Mouse (Mus musculus): Measurements from ENCODE around the gene L1td1.
"Not testable (repeated sequence)": the region's sequence is repeated elsewhere in the genome, so short reads cannot be mapped to it uniquely, and the experiment has no call there.

The L1td1 gene

GRCm38 (mm10) chr4:98726590-98727237 lies at the start of gene L1td1:
Gene L1td1, plus strand, starts transcription at chr4:98726734.
- no peak for DNase-seq (ENCODE audit: low spot score in 2 of 2)

GRCm38 (mm10) chr4:98677506-98677905 lies 49.0 kb upstream of the L1td1 start:
- no peak for DNase-seq (ENCODE audit: low spot score in 2 of 2)

- DNase-seq (ENCODE audit: low spot score in 2 of 2), result no peak
These were observed 39.8 kb upstream of the L1td1 start for GRCm38 (mm10) chr4:98686678-98687267.

GRCm38 (mm10) chr4:98688116-98688515 lies 38.4 kb upstream of the L1td1 start:
- DNase-seq (ENCODE audit: low spot score in 2 of 2), result no peak

- DNase-seq (ENCODE audit: low spot score in 2 of 2), result no peak
These were observed 38.0 kb upstream of the L1td1 start for GRCm38 (mm10) chr4:98688520-98688919.

- no peak for DNase-seq (ENCODE audit: low spot score in 2 of 2)
These were observed 36.5 kb upstream of the L1td1 start for GRCm38 (mm10) chr4:98689988-98690387.

- DNase-seq (ENCODE audit: low spot score in 2 of 2), result no peak
These were observed 32.9 kb upstream of the L1td1 start for GRCm38 (mm10) chr4:98693465-98694185.

GRCm38 (mm10) chr4:98697932-98698331 lies 28.6 kb upstream of the L1td1 start:
- no peak for DNase-seq (ENCODE audit: low spot score in 2 of 2)

- no peak for DNase-seq (ENCODE audit: low spot score in 2 of 2)
These were observed 27.6 kb upstream of the L1td1 start for GRCm38 (mm10) chr4:98698921-98699320.

GRCm38 (mm10) chr4:98700156-98700555 lies 26.4 kb upstream of the L1td1 start:
- no peak for DNase-seq (ENCODE audit: low spot score in 2 of 2)

- peak; percentile 8 to 42 for DNase-seq (ENCODE audit: low spot score in 2 of 2)
These were observed 24.2 kb upstream of the L1td1 start for GRCm38 (mm10) chr4:98702201-98702894.

GRCm38 (mm10) chr4:98710891-98711290 lies 15.6 kb upstream of the L1td1 start:
- DNase-seq (ENCODE audit: low spot score in 2 of 2), result no peak

GRCm38 (mm10) chr4:98717735-98718546 lies 8.6 kb upstream of the L1td1 start:
- DNase-seq (ENCODE audit: low spot score in 2 of 2), result no peak

- no peak for DNase-seq (ENCODE audit: low spot score in 2 of 2)
These were observed 8.0 kb upstream of the L1td1 start for GRCm38 (mm10) chr4:98718547-98718917.

GRCm38 (mm10) chr4:98722454-98722853 lies 4.1 kb upstream of the L1td1 start:
- peak; percentile 48 to 71 for DNase-seq (ENCODE audit: low spot score in 2 of 2)

- not testable (repeated sequence) for DNase-seq (ENCODE audit: low spot score in 2 of 2)
These were observed 1.9 kb upstream of the L1td1 start for GRCm38 (mm10) chr4:98724682-98725081.

- no peak for DNase-seq (ENCODE audit: low spot score in 2 of 2)
These were observed 1.1 kb upstream of the L1td1 start for GRCm38 (mm10) chr4:98725439-98725838.

GRCm38 (mm10) chr4:98727295-98727958 lies 893 bp downstream of the L1td1 start:
- no peak for DNase-seq (ENCODE audit: low spot score in 2 of 2)

GRCm38 (mm10) chr4:98727959-98728347 lies 1.4 kb downstream of the L1td1 start:
- DNase-seq (ENCODE audit: low spot score in 2 of 2), result no peak

GRCm38 (mm10) chr4:98728716-98729115 lies 2.2 kb downstream of the L1td1 start:
- DNase-seq (ENCODE audit: low spot score in 2 of 2), result no peak

- no peak for DNase-seq (ENCODE audit: low spot score in 2 of 2)
These were observed 7.1 kb downstream of the L1td1 start for GRCm38 (mm10) chr4:98733660-98734059.

All from thymus, postnatal 10 days (tissue).